Mouse (Mus musculus) left cerebral cortex, adult 2 months (tissue): Measurements from ENCODE around the gene Mapk3. TPM values are rescaled to one million over a fixed set of nuclear protein-coding genes. Genes with fewer than 3 reads are reported as not detected.
A peak's percentile ranks its signal among the peaks of the same experiment; 100 is the strongest.

Experiments used
- DNase-seq, 2 experiments: peaks; one replicate each; pipeline ENCODE4 v3.0.0; 2021 to 2022; ENCODE audit warnings: low spot score in 2 of 2, mixed read lengths in 1 of 2; ENCODE audit errors: extremely low spot score in 1 of 2
- H3K27ac ChIP-seq: fragments of 200-600 bp; 2 replicates; pipeline ENCODE4 v1.8.1; 2022
- H3K4me3 ChIP-seq: fragments of 200-600 bp; 2 replicates; pipeline ENCODE4 v1.8.1; 2022
- CTCF ChIP-seq: fragments of 200-600 bp; IDR thresholded peaks from 2 replicates; pipeline ENCODE4 v1.8.1; 2022; ENCODE audit warnings: antibody characterized with exemption, mild to moderate bottlenecking, moderate library complexity
- intact Hi-C: fragments of 180-260 bp; cut with DNase I; formaldehyde crosslinking; loops from one replicate; pipeline ENCODE4 v1.15.1; 2025
- total RNA-seq, 2 experiments: library from RNA; stranded (reverse); gene quantifications; 2 replicates each; pipeline ENCODE4 v1.2.3; 2021

The Mapk3 gene
- total RNA-seq, 2 experiments from 2014 or later = 155 to 166 TPM

DNA sequence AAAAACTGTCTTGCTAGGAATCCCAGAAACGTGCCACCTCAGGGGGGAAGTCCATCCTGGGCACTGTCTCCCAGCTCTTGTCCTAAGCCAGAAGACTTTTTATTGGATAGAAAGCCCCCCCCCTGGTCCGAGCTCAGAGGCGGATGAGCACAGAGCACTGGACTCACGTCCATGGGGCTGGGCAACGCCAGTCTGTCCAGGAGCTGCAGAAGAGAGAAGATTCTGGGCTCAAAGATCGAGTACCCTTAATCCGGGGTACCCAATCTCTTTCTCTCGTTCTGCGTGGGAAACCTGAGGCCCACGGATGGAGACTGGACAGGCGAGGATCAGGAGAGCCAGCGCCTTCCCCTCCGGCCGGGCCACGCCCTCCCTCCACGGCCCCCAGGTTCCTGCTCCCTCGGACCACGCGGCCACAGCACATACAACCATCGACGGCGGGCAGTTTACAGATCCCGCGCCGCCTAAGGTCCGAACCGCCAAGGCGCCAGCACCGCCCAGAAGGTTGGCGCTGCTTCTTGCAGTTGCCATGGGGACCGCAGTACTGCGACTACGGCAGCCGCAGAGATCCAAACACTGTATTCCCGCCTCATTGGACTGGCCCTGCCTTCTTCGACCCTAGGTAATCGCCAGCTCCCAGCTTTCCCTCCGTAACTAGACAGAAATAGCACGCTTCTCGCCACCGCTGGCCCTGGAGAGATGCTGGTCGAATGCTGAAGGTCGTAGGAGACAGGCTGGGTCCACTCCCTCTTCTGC, 49.5 kb downstream of the Mapk3 start:
- peak; percentile 90 to 92 for DNase-seq
- no peak; the same call in 1 of the 2 replicates for TF ChIP-seq CTCF
- Histone ChIP-seq H3K27ac (peak overlapping the region; percentile 56), H3K4me3 (peak overlapping the region; percentile 57)
- intact Hi-C loops = no loop called here

DNA sequence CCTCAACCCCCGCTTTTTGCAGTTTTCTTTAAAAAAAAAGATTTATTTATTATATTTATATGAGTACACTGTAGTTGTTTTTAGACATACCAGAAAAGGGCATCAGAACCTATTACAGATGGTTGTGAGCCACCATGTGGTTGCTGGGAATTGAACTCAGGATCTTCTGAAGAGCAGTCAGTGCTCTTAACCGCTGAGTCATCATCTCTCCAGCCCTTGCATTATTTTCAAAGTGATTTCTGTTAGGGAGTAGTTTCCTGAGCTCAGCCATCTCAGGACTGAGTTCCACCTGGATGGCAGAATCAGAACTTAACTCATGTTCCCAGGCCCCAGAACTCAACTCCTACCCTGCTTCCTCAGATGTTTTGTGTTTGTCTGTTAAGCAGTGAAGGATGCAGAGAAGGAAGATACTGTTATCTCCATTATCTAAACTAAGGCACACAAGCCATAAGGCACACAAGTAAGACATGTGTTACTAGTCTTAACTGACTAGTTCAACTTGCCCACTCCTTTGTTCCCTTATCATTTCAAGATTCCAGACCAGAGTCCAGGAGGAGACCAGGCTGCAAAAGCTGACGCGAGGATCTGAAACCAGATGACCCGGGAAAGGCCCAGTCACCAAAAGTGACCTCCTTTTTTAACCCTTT, 50.4 kb downstream of the Mapk3 start:
- no peak for TF ChIP-seq CTCF
- H3K4me3 ChIP-seq = no peak overlapping the region; the same call in 1 of the 2 replicates
- intact Hi-C loops = no loop called here
- no peak for DNase-seq
- H3K27ac ChIP-seq = no peak overlapping the region; the same call in 1 of the 2 replicates

Other genes with a start within 250 kb of the Mapk3 start
- 100 to 1,000 TPM; 173 to 179 TPM for gene Eif3c, start 193.2 kb upstream of the Mapk3 start, total RNA-seq
- gene Apobr, start 174.7 kb upstream of the Mapk3 start, total RNA-seq = 1 to 10 TPM in 1 of 2 experiments, under 1 TPM in 1; 0.45 to 1.2 TPM
- 10 to 100 TPM; 24.4 to 30.8 TPM for gene Cln3, start 173.8 kb upstream of the Mapk3 start, total RNA-seq
- not detected for gene Il27, start 164.7 kb upstream of the Mapk3 start, total RNA-seq
- gene Nupr1, start 128.7 kb upstream of the Mapk3 start, total RNA-seq = 10 to 100 TPM; 17.6 to 21.0 TPM
- 10 to 100 TPM; 30.2 to 33.5 TPM for gene Sgf29, start 110.3 kb upstream of the Mapk3 start, total RNA-seq
- gene Sult1a1, start 83.2 kb upstream of the Mapk3 start, total RNA-seq = 10 to 100 TPM; 10.8 to 13.6 TPM
- gene Bola2, start 64.2 kb upstream of the Mapk3 start, total RNA-seq = 100 to 1,000 TPM; 100 to 106 TPM
- gene Slx1b, start 63.8 kb upstream of the Mapk3 start, total RNA-seq = 10 to 100 TPM; 17.9 to 21.1 TPM
- 100 to 1,000 TPM; 164 to 185 TPM for gene Coro1a, start 51.8 kb upstream of the Mapk3 start, total RNA-seq
- gene Gdpd3, start 6.7 kb downstream of the Mapk3 start, total RNA-seq = 1 to 10 TPM; 2.4 to 3.4 TPM
- 100 to 1,000 TPM; 312 to 323 TPM for gene Ypel3, start 17.4 kb downstream of the Mapk3 start, total RNA-seq
- gene Tbx6, start 21.9 kb downstream of the Mapk3 start, total RNA-seq = 1 to 10 TPM; 1.1 to 1.2 TPM
- 10 to 100 TPM; 50.4 TPM for gene Ppp4c, start 32.9 kb downstream of the Mapk3 start, total RNA-seq
- 10 to 100 TPM; 71.6 to 77.4 TPM for gene Fam57b, start 38.1 kb downstream of the Mapk3 start, total RNA-seq
- not detected for gene 4930451I11Rik, start 72.0 kb downstream of the Mapk3 start, total RNA-seq
- gene Doc2a, start 87.8 kb downstream of the Mapk3 start, total RNA-seq = 10 to 100 TPM; 46.9 to 51.7 TPM
- 10 to 100 TPM; 36.6 to 40.9 TPM for gene Hirip3, start 102.4 kb downstream of the Mapk3 start, total RNA-seq
- 10 to 100 TPM; 52.5 to 53.2 TPM for gene Ino80e, start 102.8 kb downstream of the Mapk3 start, total RNA-seq
- 100 to 1,000 TPM; 162 to 167 TPM for gene Taok2, start 125.1 kb downstream of the Mapk3 start, total RNA-seq
- 10 to 100 TPM; 17.3 to 22.0 TPM for gene Tmem219, start 163.3 kb downstream of the Mapk3 start, total RNA-seq
- 100 to 1,000 TPM; 135 to 146 TPM for gene Kctd13, start 169.3 kb downstream of the Mapk3 start, total RNA-seq
- gene Asphd1, start 190.0 kb downstream of the Mapk3 start, total RNA-seq = 10 to 100 TPM; 51.4 to 55.8 TPM
- 100 to 1,000 TPM; 421 to 427 TPM for gene Sez6l2, start 191.0 kb downstream of the Mapk3 start, total RNA-seq
- gene Cdipt, start 216.3 kb downstream of the Mapk3 start, total RNA-seq = 100 to 1,000 TPM; 181 to 186 TPM
- gene Cdiptos, start 216.5 kb downstream of the Mapk3 start, total RNA-seq = under 1 TPM in 1 of 2 experiments, not detected in 1; 0.52 TPM